Mouse (Mus musculus): ENCODE data around the gene Ndufa3. TPM values are rescaled to one million over a fixed set of nuclear protein-coding genes. Genes with fewer than 3 reads are reported as not detected.
A peak's percentile ranks its signal among the peaks of the same experiment; 100 is the strongest.
"Not testable (repeated sequence)": the region's sequence is repeated elsewhere in the genome, so short reads cannot be mapped to it uniquely, and the experiment has no call there.

Gene Ndufa3
- polyA plus RNA-seq, 1 experiment = 311 TPM

DNA sequence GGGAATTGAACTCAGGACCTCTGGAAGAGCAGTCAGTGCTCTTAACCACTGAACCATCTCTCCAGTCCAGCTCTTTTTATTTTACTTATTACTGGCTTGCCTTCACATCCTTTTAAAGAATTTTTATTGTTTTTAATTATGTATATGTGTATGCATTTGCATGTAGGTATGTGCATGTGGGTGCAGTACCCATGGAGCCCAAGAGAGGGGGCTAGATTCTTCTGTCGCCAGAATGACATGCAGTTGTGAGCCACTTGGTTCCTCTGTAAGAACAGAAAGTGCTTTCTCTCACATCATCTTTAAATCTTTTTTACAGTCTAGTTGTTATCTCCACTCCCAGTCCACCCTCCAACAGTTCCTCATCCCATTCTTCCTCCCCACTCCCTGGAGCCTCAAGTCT lies 25.6 kb upstream of the Ndufa3 start:
- no peak overlapping the region for H3K27ac ChIP-seq (ENCODE audit: control insufficient read depth, insufficient read depth, low read length)
- 86% methylated on average over 1 of the region's 1 CpGs for WGBS
- no peaks in the 10 kb centered on the region for H3K36me3 ChIP-seq (ENCODE audit: control insufficient read depth, insufficient read depth, low read length)
- H3K4me3 ChIP-seq (ENCODE audit: control insufficient read depth, insufficient read depth, low read length) = no peak overlapping the region
- TF ChIP-seq POLR2A (IDR thresholded peaks at IDR 0.05; ENCODE audit: control insufficient read depth, extremely low read depth, insufficient read depth, low read length, poor library complexity) = no peak
- no peak for TF ChIP-seq CTCF (IDR thresholded peaks at IDR 0.05; ENCODE audit: borderline replicate concordance, control insufficient read depth, extremely low read depth, insufficient read depth, low read length, poor library complexity)
- no peaks in the 10 kb centered on the region for H3K27me3 ChIP-seq (ENCODE audit: control insufficient read depth, insufficient read depth, low read length)
- DNase-seq = no peak
- no peaks in the 10 kb centered on the region; the same call in 1 of the 2 replicates for H3K4me1 ChIP-seq (replicated peaks; ENCODE audit: control insufficient read depth, insufficient read depth, low read length)

DNA sequence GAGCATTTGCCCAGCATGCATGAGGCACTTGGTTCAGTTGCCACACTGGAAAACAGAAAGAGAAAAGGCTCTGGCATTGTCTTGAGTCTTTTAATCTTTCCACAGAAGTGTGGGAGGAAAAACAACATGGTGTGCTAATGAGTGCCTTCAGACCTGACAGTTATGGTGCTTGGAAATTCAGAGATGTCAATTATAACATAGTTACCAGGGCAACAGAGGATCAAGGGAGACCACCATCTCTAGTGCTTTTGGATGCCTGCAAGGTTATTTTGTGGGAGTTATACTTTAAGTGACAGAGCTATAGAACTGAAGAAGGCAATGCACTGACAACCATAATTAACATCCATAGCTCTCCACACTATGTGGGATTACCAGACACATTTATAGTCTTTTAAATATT lies 23.3 kb upstream of the Ndufa3 start:
- Histone ChIP-seq H3K27me3 (ENCODE audit: control insufficient read depth, insufficient read depth, low read length) (no peaks in the 10 kb centered on the region), H3K4me1 (replicated peaks; ENCODE audit: control insufficient read depth, insufficient read depth, low read length) (no peaks in the 10 kb centered on the region; the same call in 1 of the 2 replicates), H3K36me3 (ENCODE audit: control insufficient read depth, insufficient read depth, low read length) (no peaks in the 10 kb centered on the region), H3K4me3 (ENCODE audit: control insufficient read depth, insufficient read depth, low read length) (no peak overlapping the region), H3K27ac (ENCODE audit: control insufficient read depth, insufficient read depth, low read length) (no peak overlapping the region)
- TF ChIP-seq POLR2A (IDR thresholded peaks at IDR 0.05; ENCODE audit: control insufficient read depth, extremely low read depth, insufficient read depth, low read length, poor library complexity) (no peak), CTCF (IDR thresholded peaks at IDR 0.05; ENCODE audit: borderline replicate concordance, control insufficient read depth, extremely low read depth, insufficient read depth, low read length, poor library complexity) (no peak)
- no peak for DNase-seq

DNA sequence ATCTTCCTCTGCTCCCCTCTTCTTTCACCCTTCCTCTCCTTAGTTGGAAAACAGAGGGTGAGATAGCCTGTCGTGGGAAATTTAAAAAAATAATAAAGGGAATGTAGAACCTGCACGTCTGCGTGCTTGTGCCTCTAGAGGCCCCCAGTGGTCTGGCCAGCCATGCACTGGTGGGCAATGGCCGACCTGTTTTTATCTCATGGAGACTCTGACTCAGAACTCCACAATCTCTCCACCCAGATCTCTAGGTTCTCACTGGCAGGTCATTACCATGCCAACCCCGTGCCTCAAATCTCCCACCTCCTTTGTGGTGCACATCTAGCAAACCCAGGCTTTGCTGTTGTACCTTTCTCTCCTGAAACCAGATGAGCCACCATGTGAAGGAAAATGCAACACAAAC lies 22.5 kb upstream of the Ndufa3 start:
- TF ChIP-seq CTCF (IDR thresholded peaks at IDR 0.05; ENCODE audit: borderline replicate concordance, control insufficient read depth, extremely low read depth, insufficient read depth, low read length, poor library complexity) = no peak
- TF ChIP-seq POLR2A (IDR thresholded peaks at IDR 0.05; ENCODE audit: control insufficient read depth, extremely low read depth, insufficient read depth, low read length, poor library complexity) = no peak
- Histone ChIP-seq H3K4me3 (ENCODE audit: control insufficient read depth, insufficient read depth, low read length) (no peak overlapping the region), H3K27ac (ENCODE audit: control insufficient read depth, insufficient read depth, low read length) (no peak overlapping the region), H3K36me3 (ENCODE audit: control insufficient read depth, insufficient read depth, low read length) (no peaks in the 10 kb centered on the region), H3K27me3 (ENCODE audit: control insufficient read depth, insufficient read depth, low read length) (no peaks in the 10 kb centered on the region), H3K4me1 (replicated peaks; ENCODE audit: control insufficient read depth, insufficient read depth, low read length) (no peaks in the 10 kb centered on the region; the same call in 1 of the 2 replicates)
- no peak for DNase-seq
- WGBS = 17% methylated on average over 5 of the region's 5 CpGs

DNA sequence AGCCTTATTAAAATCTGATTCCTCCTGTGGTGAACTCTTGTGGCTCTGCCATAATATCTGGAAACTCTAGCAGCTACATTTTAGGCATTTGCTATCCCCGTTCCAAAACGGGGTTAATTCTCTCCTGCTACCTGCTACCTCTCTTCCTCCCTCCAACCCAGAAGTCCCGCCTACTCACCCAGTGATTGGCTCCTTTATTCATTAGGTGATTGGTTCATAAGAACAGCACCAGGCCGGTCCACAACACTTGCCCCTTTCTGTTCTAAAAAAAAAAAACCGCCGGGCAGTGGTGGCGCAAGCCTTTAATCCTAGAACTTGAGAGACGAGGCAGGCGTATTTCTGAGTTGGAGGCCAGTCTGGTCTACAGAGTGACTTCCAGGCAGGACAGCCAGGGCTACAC lies 22.0 kb upstream of the Ndufa3 start:
- H3K4me3 ChIP-seq (ENCODE audit: control insufficient read depth, insufficient read depth, low read length) = peak overlapping the region; percentile 25
- H3K27ac ChIP-seq (ENCODE audit: control insufficient read depth, insufficient read depth, low read length) = no peak overlapping the region
- no peaks in the 10 kb centered on the region for H3K27me3 ChIP-seq (ENCODE audit: control insufficient read depth, insufficient read depth, low read length)
- WGBS = 22% methylated on average over 9 of the region's 9 CpGs
- H3K36me3 ChIP-seq (ENCODE audit: control insufficient read depth, insufficient read depth, low read length) = no peaks in the 10 kb centered on the region
- no peaks in the 10 kb centered on the region; the same call in 1 of the 2 replicates for H3K4me1 ChIP-seq (replicated peaks; ENCODE audit: control insufficient read depth, insufficient read depth, low read length)
- DNase-seq = no peak
- TF ChIP-seq CTCF (IDR thresholded peaks at IDR 0.05; ENCODE audit: borderline replicate concordance, control insufficient read depth, extremely low read depth, insufficient read depth, low read length, poor library complexity) = no peak
- TF ChIP-seq POLR2A (IDR thresholded peaks at IDR 0.05; ENCODE audit: control insufficient read depth, extremely low read depth, insufficient read depth, low read length, poor library complexity) = no peak

DNA sequence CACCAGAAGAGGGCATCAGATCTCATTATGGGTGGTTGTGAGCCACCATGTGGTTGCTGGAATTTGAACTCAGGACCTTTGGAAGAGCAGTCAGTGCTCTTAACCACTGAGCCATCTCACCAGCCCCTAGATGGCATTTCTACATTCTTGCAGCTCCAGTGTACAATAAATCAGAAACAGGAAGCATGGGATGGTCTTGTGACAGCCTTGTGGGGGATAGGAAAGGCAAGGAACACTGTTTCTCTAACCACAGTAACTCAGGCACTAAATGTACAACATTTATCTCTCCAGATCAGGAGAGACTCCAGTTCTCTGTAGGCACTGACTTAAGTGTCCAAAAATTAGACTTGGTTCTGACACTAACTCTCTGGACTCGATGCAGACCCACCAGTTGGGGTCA lies 19.4 kb upstream of the Ndufa3 start:
- not testable (repeated sequence) for H3K36me3 ChIP-seq (ENCODE audit: control insufficient read depth, insufficient read depth, low read length); H3K27ac ChIP-seq (ENCODE audit: control insufficient read depth, insufficient read depth, low read length); H3K27me3 ChIP-seq (ENCODE audit: control insufficient read depth, insufficient read depth, low read length); DNase-seq; H3K4me3 ChIP-seq (ENCODE audit: control insufficient read depth, insufficient read depth, low read length); H3K4me1 ChIP-seq (replicated peaks; ENCODE audit: control insufficient read depth, insufficient read depth, low read length)
- WGBS = 3% methylated on average over 1 of the region's 1 CpGs

DNA sequence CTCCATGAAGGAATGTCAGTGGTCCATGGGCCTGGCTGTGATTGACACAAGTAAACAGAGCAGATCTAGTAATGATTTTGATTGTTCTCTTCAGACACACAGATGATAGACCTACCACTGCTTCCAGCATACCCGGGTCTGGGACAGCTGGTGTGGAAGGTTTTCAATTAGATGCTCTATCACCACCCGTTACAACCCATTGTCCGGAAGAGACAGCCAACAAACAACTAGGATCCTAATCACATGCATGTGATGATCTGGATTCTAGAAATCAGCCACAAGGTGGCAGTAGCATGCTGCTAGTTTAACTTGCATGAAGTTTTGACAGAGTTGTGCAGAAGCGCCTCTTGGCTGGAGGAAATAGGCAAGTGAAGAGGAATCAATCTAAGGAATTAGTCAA lies 16.1 kb upstream of the Ndufa3 start:
- no peaks in the 10 kb centered on the region for H3K27me3 ChIP-seq (ENCODE audit: control insufficient read depth, insufficient read depth, low read length)
- H3K27ac ChIP-seq (ENCODE audit: control insufficient read depth, insufficient read depth, low read length) = no peak overlapping the region
- no peaks in the 10 kb centered on the region for H3K36me3 ChIP-seq (ENCODE audit: control insufficient read depth, insufficient read depth, low read length)
- no peak for TF ChIP-seq POLR2A (IDR thresholded peaks at IDR 0.05; ENCODE audit: control insufficient read depth, extremely low read depth, insufficient read depth, low read length, poor library complexity)
- TF ChIP-seq CTCF (IDR thresholded peaks at IDR 0.05; ENCODE audit: borderline replicate concordance, control insufficient read depth, extremely low read depth, insufficient read depth, low read length, poor library complexity) = no peak
- no peaks in the 10 kb centered on the region for H3K4me1 ChIP-seq (replicated peaks; ENCODE audit: control insufficient read depth, insufficient read depth, low read length)
- peak; percentile 63 for DNase-seq
- H3K4me3 ChIP-seq (ENCODE audit: control insufficient read depth, insufficient read depth, low read length) = no peak overlapping the region
- 8% methylated on average over 4 of the region's 4 CpGs for WGBS

GRCm38 (mm10) chr7:3606798-3607197 lies 10.4 kb upstream of the Ndufa3 start:
- DNase-seq = no peak
- TF ChIP-seq CTCF (IDR thresholded peaks at IDR 0.05; ENCODE audit: borderline replicate concordance, control insufficient read depth, extremely low read depth, insufficient read depth, low read length, poor library complexity) (no peak), POLR2A (IDR thresholded peaks at IDR 0.05; ENCODE audit: control insufficient read depth, extremely low read depth, insufficient read depth, low read length, poor library complexity) (no peak)
- WGBS = 16% methylated on average over 2 of the region's 2 CpGs
- H3K4me1 ChIP-seq (replicated peaks; ENCODE audit: control insufficient read depth, insufficient read depth, low read length) = peaks cover 9% of the 10 kb centered on the region; the same call in 1 of the 2 replicates
- no peak overlapping the region for H3K27ac ChIP-seq (ENCODE audit: control insufficient read depth, insufficient read depth, low read length)
- H3K27me3 ChIP-seq (ENCODE audit: control insufficient read depth, insufficient read depth, low read length) = no peaks in the 10 kb centered on the region
- H3K36me3 ChIP-seq (ENCODE audit: control insufficient read depth, insufficient read depth, low read length) = no peaks in the 10 kb centered on the region
- no peak overlapping the region for H3K4me3 ChIP-seq (ENCODE audit: control insufficient read depth, insufficient read depth, low read length)
